Mouse (Mus musculus) liver, embryonic 13.5 days (tissue): Measurements from ENCODE around the gene Gmnn. TPM values are rescaled to one million over a fixed set of nuclear protein-coding genes. Genes with fewer than 3 reads are reported as not detected.

Experiments used
- ATAC-seq: fragments of 200-750 bp; cut with Nextera tagmentation; 2 replicates; pipeline ENCODE4 v1.8.0; 2017; ENCODE audit warnings: low read depth, mild to moderate bottlenecking, moderate number of reproducible peaks, moderate library complexity
- DNase-seq: peaks from one replicate; pipeline ENCODE4 v3.0.0; 2022
- H3K27ac ChIP-seq: fragments of 300-500 bp; sonication (generic); 2 replicates; pipeline ENCODE4 v1.5.1; 2015; ENCODE audit warnings: moderate library complexity, mild to moderate bottlenecking, inconsistent platforms
- H3K27me3 ChIP-seq: fragments of 300-500 bp; sonication (generic); 2 replicates; pipeline ENCODE4 v1.6.1; 2015; ENCODE audit warnings: mild to moderate bottlenecking, inconsistent platforms
- H3K36me3 ChIP-seq: fragments of 300-500 bp; sonication (generic); 2 replicates; pipeline ENCODE4 v1.6.1; 2015; ENCODE audit warnings: mild to moderate bottlenecking, inconsistent platforms
- H3K4me1 ChIP-seq: fragments of 300-500 bp; sonication (generic); replicated peaks from 2 replicates; pipeline ENCODE4 v1.6.1; 2015; ENCODE audit warnings: inconsistent platforms
- H3K4me2 ChIP-seq: fragments of 300-500 bp; sonication (generic); 2 replicates; pipeline ENCODE4 v1.6.1; 2015; ENCODE audit warnings: inconsistent platforms, mild to moderate bottlenecking, moderate library complexity
- H3K4me3 ChIP-seq: fragments of 300-500 bp; sonication (generic); replicated peaks from 2 replicates; pipeline ENCODE4 v1.5.1; 2015; ENCODE audit warnings: mild to moderate bottlenecking, inconsistent platforms
- H3K9ac ChIP-seq: fragments of 300-500 bp; sonication (generic); 2 replicates; pipeline ENCODE4 v1.6.1; 2015; ENCODE audit warnings: mild to moderate bottlenecking, inconsistent platforms
- H3K9me3 ChIP-seq: fragments of 300-500 bp; sonication (generic); replicated peaks from 2 replicates; pipeline ENCODE4 v1.6.1; 2016; ENCODE audit warnings: inconsistent platforms
- WGBS: fragments of 180-500 bp; shearing (Covaris S2); methylation state at CpG from one replicate; pipeline ENCODE4 v1.1.7; 2015; ENCODE audit not compliant: insufficient replicate concordance; 5-methylcytosine and 5-hydroxymethylcytosine counted together
- polyA plus RNA-seq: library from polyadenylated mRNA; unstranded; fragments of >200 nt; fragmentation: Nextera tagmentation; extraction: Ambion mirVana; gene quantifications from 2 replicates; pipeline ENCODE4 v1.2.1, GENCODE M21; 2015

Gene Gmnn
- polyA plus RNA-seq, result 154 and 171 TPM in 2 replicates

- Histone ChIP-seq H3K9me3 (no peaks in the 10 kb centered on the region), H3K36me3 (peaks cover 32% of the 10 kb centered on the region), H3K4me2 (peak within 1 kb of the TSS; percentile 82), H3K27me3 (no peaks in the 10 kb centered on the region), H3K9ac (peak within 1 kb of the TSS; percentile 99), H3K4me1 (peaks cover 46% of the 10 kb centered on the region), H3K27ac (peak within 1 kb of the TSS; percentile 98), H3K4me3 (peak within 1 kb of the TSS; percentile 96)
- WGBS, result 0% methylated on average over 75 of the region's 79 CpGs
- ATAC-seq (peak; percentile 96), DNase-seq (peak; percentile 95)
Observed at GRCm38 (mm10) chr13:24761403-24762227, at the start of gene Gmnn. TSS of gene Gmnn (minus strand) at chr13:24761923.

DNA sequence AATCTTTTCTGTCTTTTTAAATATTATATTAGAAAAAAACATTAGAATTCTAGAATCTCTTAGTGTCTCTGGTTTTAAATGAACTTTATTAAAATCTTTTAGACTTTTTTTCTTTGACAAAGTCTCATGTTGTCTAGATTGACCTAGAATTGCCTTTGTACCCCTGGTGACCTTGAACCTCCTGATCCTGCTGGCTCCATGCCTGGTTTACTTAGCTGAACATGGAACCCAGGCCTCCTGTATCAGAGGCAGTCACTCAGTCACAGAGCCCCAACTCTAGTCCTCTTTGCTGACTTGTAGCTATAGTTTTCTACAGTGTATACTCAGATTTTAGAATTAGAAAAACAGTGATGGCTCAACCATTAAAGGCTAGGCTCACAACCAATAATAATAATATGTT is 44.4 kb upstream of the Gmnn start:
- DNase-seq, result no peak
- no peaks in the 10 kb centered on the region for H3K27me3 ChIP-seq

DNA sequence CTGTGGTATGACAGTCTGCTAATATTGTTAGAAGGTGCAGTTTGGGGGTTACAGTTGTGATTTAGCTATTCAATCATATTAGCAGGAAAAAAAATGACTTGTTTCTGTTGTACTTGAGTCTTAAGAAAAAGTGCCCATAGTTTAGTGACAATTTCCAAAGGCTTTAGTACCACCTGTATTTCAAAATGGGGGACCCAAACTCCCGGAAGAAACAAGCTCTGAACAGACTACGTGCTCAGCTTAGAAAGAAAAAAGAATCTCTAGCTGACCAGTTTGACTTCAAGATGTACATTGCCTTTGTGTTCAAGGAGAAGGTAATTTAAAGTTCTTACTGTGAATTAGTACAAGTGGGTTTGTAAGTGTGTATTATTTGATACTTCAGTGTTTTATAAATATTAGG is 41.5 kb upstream of the Gmnn start:
- peak overlapping the region; percentile 91 for H3K4me2 ChIP-seq
- H3K4me3 ChIP-seq, result peak overlapping the region; percentile 98
- peak overlapping the region; percentile 100 for H3K27ac ChIP-seq
- peak overlapping the region; percentile 99 for H3K9ac ChIP-seq
- DNase-seq, result no peak
- no peak for ATAC-seq
- WGBS, result 8% methylated on average over 2 of the region's 2 CpGs
- H3K27me3 ChIP-seq, result no peaks in the 10 kb centered on the region
- no peaks in the 10 kb centered on the region for H3K9me3 ChIP-seq
- H3K36me3 ChIP-seq, result peaks cover 35% of the 10 kb centered on the region
- peaks cover 35% of the 10 kb centered on the region for H3K4me1 ChIP-seq

More for the DNA sequence above, 44.4 kb upstream of the Gmnn start:
- Histone ChIP-seq H3K9me3 (no peaks in the 10 kb centered on the region), H3K4me2 (no peak overlapping the region), H3K9ac (no peak overlapping the region), H3K36me3 (peaks cover 63% of the 10 kb centered on the region), H3K4me3 (no peak overlapping the region), H3K27ac (no peak overlapping the region), H3K4me1 (peaks cover 30% of the 10 kb centered on the region)
- no peak for ATAC-seq

DNA sequence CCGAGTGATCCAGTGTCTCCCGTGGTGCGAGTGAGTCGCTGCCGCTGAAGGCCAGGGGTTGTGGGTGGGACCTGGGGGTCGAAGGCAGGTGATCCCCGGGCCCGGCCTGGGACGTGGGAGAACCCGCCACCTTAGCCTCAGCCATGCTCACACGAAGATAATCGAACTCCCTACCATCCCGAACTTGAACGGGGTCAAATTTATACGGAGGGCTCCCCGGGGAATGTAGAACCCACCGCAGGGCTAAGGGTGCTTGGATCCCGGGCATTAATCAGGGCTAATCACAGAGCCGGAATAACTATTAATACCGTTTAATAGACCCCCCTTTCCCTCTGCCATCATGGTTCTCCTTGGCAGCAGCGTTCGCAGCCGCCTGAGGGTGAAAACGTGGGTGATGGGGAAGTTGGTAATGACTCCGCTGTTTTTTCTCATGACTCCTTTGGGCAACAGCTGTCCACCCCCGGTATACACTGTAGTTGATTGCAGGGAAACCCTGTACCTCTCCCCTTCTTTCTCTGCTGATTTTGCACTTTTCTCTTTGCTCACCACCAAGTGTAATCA is 40.5 kb upstream of the Gmnn start:
- under 1% methylated on average over 26 of the region's 26 CpGs for WGBS
- Histone ChIP-seq H3K36me3 (peaks cover 25% of the 10 kb centered on the region), H3K27ac (peak overlapping the region; percentile 100), H3K4me2 (peak overlapping the region; percentile 91), H3K4me3 (peak overlapping the region; percentile 98), H3K9me3 (no peaks in the 10 kb centered on the region), H3K9ac (peak overlapping the region; percentile 99), H3K4me1 (peaks cover 35% of the 10 kb centered on the region), H3K27me3 (no peaks in the 10 kb centered on the region)
- peak; percentile 24; the same call in 1 of the 2 replicates for ATAC-seq
- DNase-seq, result peak; percentile 60

- DNase-seq (no peak), ATAC-seq (peak; percentile 37)
- no peaks in the 10 kb centered on the region for H3K27me3 ChIP-seq
- whole genome bisulfite sequencing, result under 1% methylated on average over 72 of the region's 74 CpGs
- H3K4me2 ChIP-seq, result peak within 1 kb of the TSS; percentile 94
- H3K9ac ChIP-seq, result peak within 1 kb of the TSS; percentile 99
- peak within 1 kb of the TSS; percentile 98 for H3K4me3 ChIP-seq
- peaks cover 19% of the 10 kb centered on the region for H3K36me3 ChIP-seq
- H3K9me3 ChIP-seq, result no peaks in the 10 kb centered on the region
- peak within 1 kb of the TSS; percentile 100 for H3K27ac ChIP-seq
- H3K4me1 ChIP-seq, result peaks cover 33% of the 10 kb centered on the region
Observed at GRCm38 (mm10) chr13:24801308-24801921, 39.7 kb upstream of the Gmnn start, which contains the start of gene BC005537. TSS of gene BC005537 (plus strand) at chr13:24801657.

- DNase-seq (peak; percentile 96), ATAC-seq (peak; percentile 93)
- H3K27me3 ChIP-seq, result no peaks in the 10 kb centered on the region
- H3K36me3 ChIP-seq, result peaks cover 14% of the 10 kb centered on the region
- H3K4me2 ChIP-seq, result peak overlapping the region; percentile 94
- peak overlapping the region; percentile 100 for H3K27ac ChIP-seq
- H3K4me3 ChIP-seq, result peak overlapping the region; percentile 98
- no peaks in the 10 kb centered on the region for H3K9me3 ChIP-seq
- peaks cover 30% of the 10 kb centered on the region for H3K4me1 ChIP-seq
- WGBS, result under 1% methylated on average over 42 of the region's 42 CpGs
- H3K9ac ChIP-seq, result peak overlapping the region; percentile 99
Observed at GRCm38 (mm10) chr13:24800674-24801307, 39.1 kb upstream of the Gmnn start.

GRCm38 (mm10) chr13:24799925-24800673 is 38.4 kb upstream of the Gmnn start:
- Histone ChIP-seq H3K36me3 (peaks cover 8% of the 10 kb centered on the region), H3K4me2 (peak overlapping the region; percentile 94), H3K9me3 (no peaks in the 10 kb centered on the region), H3K4me3 (peak overlapping the region; percentile 98), H3K27ac (peak overlapping the region; percentile 100), H3K9ac (peak overlapping the region; percentile 99), H3K27me3 (no peaks in the 10 kb centered on the region), H3K4me1 (peaks cover 24% of the 10 kb centered on the region)
- DNase-seq (peak; percentile 43), ATAC-seq (peak; percentile 22)
- under 1% methylated on average over 31 of the region's 31 CpGs for WGBS

DNA sequence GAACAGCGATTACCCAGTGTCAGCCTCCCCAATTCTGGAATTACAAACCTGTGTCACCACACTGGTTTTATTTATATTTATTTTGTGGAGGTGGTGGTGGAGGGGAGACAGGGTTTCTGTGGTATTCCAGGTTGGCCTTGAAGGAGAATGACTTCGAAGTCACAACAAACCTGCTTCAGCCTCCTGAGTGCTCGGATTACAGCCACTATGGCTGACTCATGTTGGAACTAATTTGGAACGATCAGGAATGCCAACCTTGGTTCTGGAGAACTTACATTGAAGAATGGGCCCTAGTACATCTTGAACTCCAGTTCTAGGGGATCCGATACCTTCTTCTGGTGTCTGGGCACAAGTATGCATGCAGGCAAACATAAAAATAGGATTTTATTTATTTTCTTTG is 37.7 kb upstream of the Gmnn start:
- Histone ChIP-seq H3K4me1 (peaks cover 20% of the 10 kb centered on the region), H3K9me3 (no peaks in the 10 kb centered on the region), H3K4me2 (peak overlapping the region; percentile 94), H3K27ac (peak overlapping the region; percentile 100), H3K9ac (peak overlapping the region; percentile 99), H3K27me3 (no peaks in the 10 kb centered on the region), H3K36me3 (peaks cover 3% of the 10 kb centered on the region; the same call in 1 of the 2 replicates), H3K4me3 (peak overlapping the region; percentile 98)
- WGBS, result 76% methylated on average over 5 of the region's 5 CpGs
- DNase-seq, result no peak
- no peak for ATAC-seq

GRCm38 (mm10) chr13:24798686-24799085 is 37.0 kb upstream of the Gmnn start:
- Histone ChIP-seq H3K9ac (no peak overlapping the region), H3K27me3 (no peaks in the 10 kb centered on the region), H3K27ac (no peak overlapping the region), H3K4me2 (no peak overlapping the region), H3K9me3 (no peaks in the 10 kb centered on the region), H3K4me3 (no peak overlapping the region), H3K36me3 (no peaks in the 10 kb centered on the region; the same call in 1 of the 2 replicates), H3K4me1 (peaks cover 15% of the 10 kb centered on the region)
- 87% methylated on average over 4 of the region's 4 CpGs for WGBS
- ATAC-seq (no peak), DNase-seq (no peak)

GRCm38 (mm10) chr13:24792411-24793045 is 30.8 kb upstream of the Gmnn start:
- DNase-seq (no peak), ATAC-seq (no peak)
- Histone ChIP-seq H3K4me2 (no peak overlapping the region), H3K36me3 (no peaks in the 10 kb centered on the region), H3K4me3 (no peak overlapping the region), H3K27me3 (no peaks in the 10 kb centered on the region), H3K9me3 (no peaks in the 10 kb centered on the region), H3K9ac (no peak overlapping the region), H3K4me1 (no peaks in the 10 kb centered on the region), H3K27ac (no peak overlapping the region)
- 63% methylated on average over 9 of the region's 9 CpGs for WGBS
